Mouse (Mus musculus) olfactory bulb, adult 2 months (tissue): ENCODE results near the gene Zcchc7.
"Not testable (repeated sequence)": the region's sequence is repeated elsewhere in the genome, so short reads cannot be mapped to it uniquely, and the experiment has no call there.

Source experiments
- CTCF ChIP-seq: fragments of 200-500 bp; IDR thresholded peaks from 2 replicates; pipeline ENCODE4 v1.5.1; 2012; ENCODE audit warnings: low read depth, mild to moderate bottlenecking, low read length, moderate library complexity; ENCODE audit not compliant: insufficient read depth
- POLR2A ChIP-seq: fragments of 200-500 bp; IDR thresholded peaks from 2 replicates; pipeline ENCODE4 v1.6.1; 2012; ENCODE audit warnings: mild to moderate bottlenecking, low read depth, low read length, moderate library complexity; ENCODE audit not compliant: insufficient read depth

- TF ChIP-seq CTCF, POLR2A: not testable (repeated sequence)
These were observed 190.4 kb downstream of the Zcchc7 start for GRCm38 (mm10) chr4:44946126-44946525.
